Mouse (Mus musculus): ENCODE data around the gene Mad1l1.

- no peak for TF ChIP-seq CTCF (IDR thresholded peaks at IDR 0.05; ENCODE audit: low read depth, low read length)
- TF ChIP-seq POLR2A (IDR thresholded peaks at IDR 0.05; ENCODE audit: extremely low read depth, insufficient read depth, low read length), result no peak
Measured at GRCm38 (mm10) chr5:140052405-140052804, 268.9 kb downstream of the Mad1l1 start.

All from liver, adult 2 months (tissue).